Mouse (Mus musculus) ovary, adult 18-20 months (tissue): Measurements from ENCODE around the gene Cldn14.
"Not testable (repeated sequence)": the region's sequence is repeated elsewhere in the genome, so short reads cannot be mapped to it uniquely, and the experiment has no call there.

Experiments used
- DNase-seq: peaks from one replicate; pipeline ENCODE4 v3.0.0; 2022; ENCODE audit warnings: low spot score, mixed read lengths

Cldn14 gene

DNA sequence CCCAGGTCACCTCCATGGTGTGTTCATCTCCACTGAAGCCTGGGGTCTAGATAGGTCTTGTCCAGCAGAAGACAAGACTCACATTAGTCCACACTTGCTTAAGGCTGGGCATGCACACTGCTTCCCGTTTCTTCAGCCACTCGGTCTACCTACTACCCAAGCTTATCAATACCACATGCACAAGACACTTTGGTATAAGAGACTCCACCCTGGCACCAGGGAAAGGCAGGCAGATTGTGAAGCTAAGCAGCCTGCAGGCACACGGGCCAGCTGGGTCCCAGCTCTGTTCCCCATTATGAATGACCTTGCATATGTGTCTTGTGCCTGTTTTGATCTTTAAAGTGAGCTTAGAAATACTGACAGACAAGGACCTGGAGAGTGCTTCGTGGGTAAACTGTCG is 719 bp upstream of the Cldn14 start:
- no peak for DNase-seq

GRCm38 (mm10) chr16:94006706-94007665 is 1.7 kb downstream of the Cldn14 start:
- no peak for DNase-seq

DNA sequence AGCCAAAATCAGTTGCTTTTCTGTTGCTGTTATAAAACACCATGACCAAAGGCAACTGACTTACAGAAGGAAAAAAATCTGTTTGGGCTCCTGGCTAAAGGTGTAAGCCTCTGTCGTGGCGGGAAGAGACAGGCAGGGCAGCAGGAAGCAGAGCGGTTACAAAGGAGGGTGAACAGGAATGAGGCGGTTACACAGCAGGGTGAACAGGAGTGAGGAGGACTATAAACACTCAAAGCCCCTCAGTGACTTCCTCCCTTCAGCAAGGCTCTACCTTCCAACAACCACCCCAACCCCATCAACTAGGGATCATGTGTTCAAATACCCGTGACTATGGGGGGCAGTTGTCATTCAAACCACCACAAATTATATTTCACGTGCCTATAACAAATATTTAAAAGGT is 5.2 kb downstream of the Cldn14 start:
- no peak for DNase-seq

DNA sequence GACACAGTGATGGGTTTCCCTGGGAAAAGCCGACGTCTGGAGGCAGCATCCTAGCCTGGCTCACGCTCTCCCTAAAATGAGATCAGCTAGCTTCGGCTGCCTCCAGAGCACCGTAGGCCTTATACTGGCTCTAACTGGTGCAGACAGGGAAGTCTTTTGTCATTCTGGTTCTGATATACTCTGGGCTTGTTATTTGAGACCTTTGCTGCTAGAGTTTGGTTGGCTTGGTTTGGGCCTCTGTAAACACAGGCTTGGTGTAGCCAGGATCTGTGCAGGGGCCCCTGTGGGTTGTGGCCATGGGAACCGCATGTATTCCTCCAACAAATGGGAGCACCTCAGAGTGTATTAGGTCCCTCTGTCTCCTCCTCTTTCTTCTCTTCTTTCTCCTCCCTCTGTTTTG is 7.3 kb downstream of the Cldn14 start:
- no peak for DNase-seq

DNA sequence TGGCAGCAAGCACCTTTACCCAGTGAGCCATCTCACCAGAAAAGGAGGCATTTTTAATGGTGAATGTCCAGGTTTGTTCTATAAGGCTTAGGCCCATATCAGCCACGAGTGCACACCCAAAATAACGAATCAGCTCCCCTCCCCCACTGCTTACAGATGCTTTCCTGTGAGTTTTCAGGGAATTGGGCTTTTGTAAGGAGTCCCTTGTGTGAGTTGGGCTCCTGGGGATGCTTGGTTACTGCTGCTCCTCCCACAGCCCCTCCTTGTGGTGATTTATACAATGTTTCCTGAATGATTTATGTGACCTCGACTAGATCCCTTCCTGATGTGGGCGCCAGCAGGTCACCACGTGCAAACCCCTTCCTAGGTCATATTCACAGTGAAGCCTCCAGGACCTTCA is 9.7 kb downstream of the Cldn14 start:
- DNase-seq: no peak

DNA sequence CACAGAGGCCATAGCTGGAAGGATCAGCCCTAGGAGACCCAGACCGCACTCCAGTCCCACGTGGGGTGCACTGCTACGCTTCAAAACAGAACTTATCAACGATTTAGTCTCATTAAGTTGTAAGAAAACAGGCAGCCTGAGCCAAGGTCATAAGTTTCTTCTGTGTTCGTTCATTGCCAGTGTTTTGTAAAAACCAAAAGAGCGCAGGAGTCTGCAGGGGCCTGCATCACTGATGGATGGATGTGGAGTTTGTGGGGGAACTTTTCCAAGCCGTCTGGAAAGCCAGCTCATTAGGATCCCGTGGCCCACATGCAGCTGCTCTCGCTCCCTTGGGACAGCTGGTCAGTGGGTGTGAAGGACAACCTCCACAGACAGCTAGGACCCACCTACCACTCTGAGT is 25.1 kb downstream of the Cldn14 start:
- peak; percentile 48 for DNase-seq

DNA sequence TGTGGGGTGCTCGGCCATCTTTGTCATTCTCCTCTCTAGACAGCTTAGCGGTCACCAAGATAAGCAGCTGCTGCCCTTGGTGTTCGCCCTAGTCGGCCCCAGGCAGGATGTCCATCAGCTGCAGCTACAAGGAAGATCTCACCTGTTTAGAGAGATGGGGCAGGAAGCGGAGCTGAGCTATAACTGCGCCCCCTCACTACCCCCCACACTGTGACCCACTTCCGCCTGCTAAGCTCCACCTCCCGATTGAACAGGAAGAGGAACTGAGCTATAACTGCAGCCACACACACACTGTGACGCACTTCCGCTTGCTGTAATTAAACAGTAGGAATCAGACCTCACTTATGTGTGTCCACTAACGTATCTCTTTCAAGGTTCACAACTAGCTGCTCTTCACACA is 26.3 kb downstream of the Cldn14 start:
- no peak for DNase-seq

DNA sequence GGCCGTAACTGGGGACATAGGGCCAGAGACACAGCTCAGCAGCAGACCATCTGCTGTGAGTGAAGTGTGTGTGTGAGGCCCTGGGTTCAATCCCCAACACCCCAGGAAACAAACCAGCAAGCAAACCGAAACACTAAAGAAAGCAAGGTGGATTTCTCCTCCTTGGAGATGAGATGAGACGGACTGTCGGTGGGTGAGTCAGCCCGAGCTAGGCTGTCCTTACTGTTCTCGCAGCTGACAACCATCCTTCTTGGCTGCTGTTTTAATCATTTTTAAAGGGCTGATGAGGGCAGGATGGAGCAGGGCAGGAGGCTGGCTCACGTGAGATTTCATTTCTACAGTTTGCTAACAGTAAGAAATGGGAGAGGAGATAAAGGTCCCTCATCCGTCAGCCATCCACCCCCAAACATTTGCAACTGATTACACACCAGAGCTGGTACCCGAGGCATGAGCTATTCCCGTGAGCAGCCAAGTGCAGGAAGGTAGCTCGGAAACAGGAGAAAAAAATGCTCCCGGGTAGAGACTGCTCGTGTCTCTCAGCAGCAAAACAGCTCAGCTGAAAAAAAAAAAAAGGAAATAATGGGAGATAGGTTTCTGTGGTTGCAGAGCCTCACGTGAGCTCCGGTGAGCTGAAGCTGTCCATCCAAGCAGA is 27.3 kb downstream of the Cldn14 start:
- DNase-seq: no peak

- not testable (repeated sequence) for DNase-seq
Observed at GRCm38 (mm10) chr16:93980338-93980737, 28.3 kb downstream of the Cldn14 start.

DNA sequence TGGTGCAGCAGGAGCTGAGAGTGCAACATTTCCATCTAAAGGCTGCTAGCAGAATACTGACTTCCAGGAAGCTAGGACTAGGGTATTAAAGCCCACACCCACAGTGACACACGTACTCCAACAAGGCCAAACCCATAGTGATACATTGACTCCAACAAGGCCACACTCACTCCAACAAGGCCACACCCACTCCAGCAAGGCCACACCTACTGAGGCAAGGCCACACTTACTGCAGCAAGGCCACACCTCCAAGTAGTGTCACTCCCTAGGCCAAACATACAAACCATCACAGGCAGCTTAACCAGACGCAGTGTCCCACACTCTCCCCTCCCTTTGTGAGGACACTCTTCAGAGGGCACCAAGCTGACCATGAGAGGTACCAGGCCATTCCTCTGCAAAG is 29.3 kb downstream of the Cldn14 start:
- no peak for DNase-seq

DNA sequence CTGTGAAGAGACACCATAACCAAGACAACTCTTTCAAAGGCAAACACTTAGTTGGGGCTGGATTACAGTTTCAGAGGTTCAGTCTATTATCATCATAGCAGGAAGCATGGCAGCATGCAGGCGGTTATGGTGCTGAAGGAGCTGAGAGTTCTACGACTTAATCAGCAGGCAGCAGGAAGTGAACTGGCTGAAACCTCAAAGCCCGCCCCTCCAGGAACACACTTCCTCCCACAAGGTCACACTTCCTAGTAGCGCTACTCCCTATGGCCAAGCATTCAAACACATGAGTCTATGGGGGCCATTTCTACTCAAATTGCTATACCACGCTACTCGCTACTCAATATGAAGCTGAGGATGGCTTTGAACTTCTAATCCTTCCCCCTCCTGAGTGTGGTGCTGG is 31.1 kb downstream of the Cldn14 start:
- no peak for DNase-seq

DNA sequence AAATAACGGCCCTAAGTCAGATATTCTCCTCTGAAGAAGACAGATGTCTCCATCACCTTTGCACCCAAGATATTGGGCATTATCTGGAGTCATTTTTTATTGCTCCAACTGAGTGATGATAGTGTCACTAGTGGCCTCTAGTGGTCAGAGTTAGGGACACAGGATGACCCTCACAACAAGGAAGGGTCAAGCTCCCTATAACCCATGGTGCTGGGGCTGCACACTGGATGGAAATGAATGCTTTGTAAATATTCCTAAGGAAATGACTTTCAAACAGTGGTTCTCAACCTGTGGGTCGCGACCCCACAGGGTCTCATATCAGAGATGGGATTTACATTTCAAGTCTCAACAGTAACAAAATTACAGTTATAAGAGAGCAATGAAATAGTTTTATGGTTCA is 31.7 kb downstream of the Cldn14 start:
- no peak for DNase-seq

GRCm38 (mm10) chr16:93975430-93975829 is 33.2 kb downstream of the Cldn14 start:
- DNase-seq: no peak

DNA sequence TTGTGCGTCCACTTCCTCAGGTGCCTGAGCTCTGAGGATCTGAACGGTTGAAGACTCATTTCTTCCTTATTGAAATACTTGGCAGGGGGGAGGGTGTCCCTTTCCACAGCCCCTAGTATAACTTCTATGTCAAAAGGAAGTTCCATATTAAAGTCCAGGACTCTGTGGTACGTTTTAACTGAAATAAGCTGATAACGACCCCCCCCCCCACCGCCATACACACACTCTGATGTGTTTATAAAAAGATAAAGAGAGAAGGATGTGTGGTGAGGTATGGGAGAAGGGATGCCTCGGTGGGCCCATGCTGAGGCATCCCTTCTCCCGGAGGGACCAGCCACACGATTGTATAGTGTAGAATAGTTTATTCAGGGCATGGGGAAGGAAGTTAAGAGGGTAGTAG is 34.4 kb downstream of the Cldn14 start:
- DNase-seq: no peak

GRCm38 (mm10) chr16:93973554-93973953 is 35.1 kb downstream of the Cldn14 start:
- no peak for DNase-seq

GRCm38 (mm10) chr16:93973123-93973522 is 35.5 kb downstream of the Cldn14 start:
- DNase-seq: no peak

DNA sequence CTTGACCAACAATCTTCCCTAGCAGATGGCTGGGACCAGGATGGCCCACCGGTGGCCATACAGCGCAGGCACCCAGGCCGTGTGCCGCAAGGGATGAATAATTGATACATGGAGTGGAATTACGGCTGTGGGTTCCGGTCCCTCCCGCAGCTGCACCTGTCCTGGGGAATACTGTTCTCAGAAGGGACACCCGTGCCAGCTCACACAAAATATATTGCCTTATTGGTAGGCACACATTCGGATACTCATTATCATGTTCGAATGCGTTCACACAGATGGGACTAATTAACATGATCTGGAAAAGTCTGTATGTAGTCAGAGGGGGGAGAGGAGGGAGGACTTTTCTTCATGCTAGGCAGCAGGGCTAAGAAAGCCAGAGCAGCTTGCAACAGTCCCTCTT is 37.6 kb downstream of the Cldn14 start:
- no peak for DNase-seq

- no peak for DNase-seq
Observed at GRCm38 (mm10) chr16:93967893-93968292, 40.7 kb downstream of the Cldn14 start.

- DNase-seq: peak; percentile 23
Observed at GRCm38 (mm10) chr16:93962283-93962682, 46.4 kb downstream of the Cldn14 start.

GRCm38 (mm10) chr16:93961099-93961646 is 47.5 kb downstream of the Cldn14 start:
- no peak for DNase-seq

- DNase-seq: no peak
Observed at GRCm38 (mm10) chr16:93960495-93960894, 48.1 kb downstream of the Cldn14 start.

- no peak for DNase-seq
Observed at GRCm38 (mm10) chr16:93957402-93957801, 51.2 kb downstream of the Cldn14 start.

DNA sequence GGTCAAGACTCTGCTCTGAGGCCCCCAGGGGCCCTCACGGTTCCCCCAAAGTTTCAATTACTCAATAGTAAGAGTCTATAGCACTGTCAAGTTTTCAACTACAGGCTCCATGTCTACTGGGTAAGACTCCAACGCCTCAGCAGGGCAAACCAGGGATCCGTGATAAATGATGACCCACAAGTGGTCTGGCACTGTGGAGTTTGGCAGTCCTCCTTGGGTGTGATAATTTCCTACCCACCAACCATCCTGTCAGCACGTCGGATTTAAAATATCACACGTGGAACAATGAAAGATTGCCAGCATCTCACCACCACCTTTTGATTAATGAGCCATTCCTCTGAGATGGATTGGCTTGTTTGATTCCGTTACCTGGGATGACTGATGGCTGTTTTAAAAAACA is 51.7 kb downstream of the Cldn14 start:
- DNase-seq: no peak
